Mouse (Mus musculus) bone marrow, adult 2 months (tissue): ENCODE measurements around the gene Pithd1. TPM values are rescaled to one million over a fixed set of nuclear protein-coding genes. Genes with fewer than 3 reads are reported as not detected.

Experiments used
- H3K27ac ChIP-seq: fragments of 200-500 bp; 2 replicates; pipeline ENCODE4 v1.5.1; 2012; ENCODE audit warnings: low read depth, mild to moderate bottlenecking, control low read depth, inconsistent platforms, low read length; ENCODE audit not compliant: control insufficient read depth, poor library complexity, insufficient read depth
- H3K4me1 ChIP-seq: fragments of 200-500 bp; 2 replicates; pipeline ENCODE4 v1.6.1; 2011; ENCODE audit warnings: low read length; ENCODE audit not compliant: control insufficient read depth, insufficient read depth
- H3K4me3 ChIP-seq: fragments of 200-500 bp; replicated peaks from 2 replicates; pipeline ENCODE3; 2011; ENCODE audit warnings: mild to moderate bottlenecking, low read depth, low read length, control low read depth; ENCODE audit not compliant: control insufficient read depth
- CTCF ChIP-seq: fragments of 200-500 bp; IDR thresholded peaks from 2 replicates; pipeline ENCODE4 v1.5.1; 2011; ENCODE audit warnings: low read length, control low read depth; ENCODE audit not compliant: control insufficient read depth, insufficient read depth
- POLR2A ChIP-seq: fragments of 200-500 bp; IDR thresholded peaks from 2 replicates; pipeline ENCODE4 v1.6.1; 2011; ENCODE audit warnings: low read depth, mild to moderate bottlenecking, control low read depth, low read length, borderline replicate concordance; ENCODE audit not compliant: control insufficient read depth
- WGBS: fragments of 180-500 bp; shearing (Covaris S2); methylation state at CpG from one replicate; pipeline ENCODE4 v1.1.7; 2018; 5-methylcytosine and 5-hydroxymethylcytosine counted together
- polyA plus RNA-seq: library from polyadenylated mRNA; stranded (reverse); fragments of >200 nt; gene quantifications from 2 replicates; pipeline ENCODE4 v1.2.4, GENCODE M21; 2011; ENCODE audit warnings: low replicate concordance; ENCODE audit not compliant: missing spikeins, insufficient read depth, insufficient read length

Pithd1 gene
- polyA plus RNA-seq, 1 experiment, result 49.8 TPM

DNA sequence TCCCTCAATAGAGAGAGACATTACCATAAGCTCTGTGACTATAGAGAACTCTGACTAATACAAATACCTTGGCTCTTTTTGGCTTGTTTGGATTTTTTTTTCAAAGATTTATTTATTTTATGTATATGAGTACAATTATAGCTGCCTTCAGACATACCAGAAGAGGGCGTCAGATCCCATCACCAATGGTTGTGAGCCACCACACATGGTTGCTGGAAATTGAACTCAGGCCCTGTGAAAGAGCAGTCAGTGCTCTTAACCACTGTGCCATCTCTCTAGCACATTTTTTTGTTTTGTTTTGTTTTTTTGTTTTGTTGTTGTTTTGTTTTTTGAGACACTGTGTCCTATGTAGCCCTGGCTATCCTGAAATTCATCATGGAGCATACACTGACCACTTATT is 38.3 kb upstream of the Pithd1 start:
- H3K4me1 ChIP-seq, result peaks cover 5% of the 10 kb centered on the region
- H3K27ac ChIP-seq, result no peak overlapping the region
- TF ChIP-seq POLR2A, result no peak
- no peak for TF ChIP-seq CTCF
- no peak overlapping the region for H3K4me3 ChIP-seq
- 90% methylated on average over 1 of the region's 1 CpGs for WGBS

DNA sequence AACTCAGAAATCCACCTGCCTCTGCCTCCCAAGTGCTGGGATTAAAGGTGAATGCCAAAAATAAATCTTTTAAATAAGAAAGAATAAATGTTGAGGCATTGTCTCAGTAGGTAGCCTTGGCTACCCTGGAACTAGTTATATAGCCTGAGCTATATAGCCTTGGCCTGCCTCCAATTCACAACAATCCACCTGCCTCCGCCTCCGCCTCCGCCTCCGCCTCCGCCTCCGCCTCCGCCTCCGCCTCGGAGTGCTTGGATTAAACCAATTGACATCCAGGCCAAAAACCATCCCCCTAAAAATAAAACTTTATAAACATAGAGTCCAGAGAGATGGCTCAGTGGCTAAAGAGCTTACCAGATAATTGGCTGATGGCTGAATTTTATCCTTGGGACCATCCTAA is 35.9 kb upstream of the Pithd1 start:
- Histone ChIP-seq H3K4me3 (no peak overlapping the region), H3K4me1 (no peaks in the 10 kb centered on the region; the same call in 1 of the 2 replicates), H3K27ac (no peak overlapping the region)
- TF ChIP-seq CTCF (no peak), POLR2A (no peak)
- 97% methylated on average over 9 of the region's 9 CpGs for WGBS

DNA sequence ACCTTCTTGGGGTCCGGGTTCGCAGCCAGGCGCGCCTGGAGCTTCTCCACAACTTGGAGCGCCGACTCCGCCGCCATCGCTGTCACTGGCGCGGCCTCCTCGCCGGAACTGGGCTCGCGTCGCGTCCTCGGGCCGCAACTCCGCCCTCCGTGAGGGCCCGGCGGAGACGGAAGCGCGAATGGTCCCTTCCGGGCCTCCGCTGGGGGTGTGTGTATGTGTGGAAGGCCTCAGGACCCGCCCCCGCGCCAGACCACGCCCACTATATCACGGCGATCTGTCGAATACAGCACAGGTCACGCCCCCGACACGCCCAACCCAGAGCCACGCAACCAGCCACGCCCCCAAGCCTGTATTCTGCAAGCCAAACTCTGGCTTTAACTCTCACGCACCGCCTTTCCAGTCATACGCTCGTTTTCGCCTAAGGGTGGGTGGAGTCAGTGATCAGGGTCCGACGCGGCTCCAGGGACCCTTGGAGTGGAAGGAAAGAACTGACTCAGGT is 34.5 kb upstream of the Pithd1 start, which contains the start of gene Eloa:
TSS of gene Eloa (minus strand) at position 215 of the 499 bp plus-strand sequence.
- TF ChIP-seq CTCF (no peak), POLR2A (peak; percentile 94)
- Histone ChIP-seq H3K4me1 (no peaks in the 10 kb centered on the region; the same call in 1 of the 2 replicates), H3K27ac (peak within 1 kb of the TSS; percentile 95), H3K4me3 (peak within 1 kb of the TSS; percentile 99)
- WGBS, result under 1% methylated on average over 48 of the region's 48 CpGs

DNA sequence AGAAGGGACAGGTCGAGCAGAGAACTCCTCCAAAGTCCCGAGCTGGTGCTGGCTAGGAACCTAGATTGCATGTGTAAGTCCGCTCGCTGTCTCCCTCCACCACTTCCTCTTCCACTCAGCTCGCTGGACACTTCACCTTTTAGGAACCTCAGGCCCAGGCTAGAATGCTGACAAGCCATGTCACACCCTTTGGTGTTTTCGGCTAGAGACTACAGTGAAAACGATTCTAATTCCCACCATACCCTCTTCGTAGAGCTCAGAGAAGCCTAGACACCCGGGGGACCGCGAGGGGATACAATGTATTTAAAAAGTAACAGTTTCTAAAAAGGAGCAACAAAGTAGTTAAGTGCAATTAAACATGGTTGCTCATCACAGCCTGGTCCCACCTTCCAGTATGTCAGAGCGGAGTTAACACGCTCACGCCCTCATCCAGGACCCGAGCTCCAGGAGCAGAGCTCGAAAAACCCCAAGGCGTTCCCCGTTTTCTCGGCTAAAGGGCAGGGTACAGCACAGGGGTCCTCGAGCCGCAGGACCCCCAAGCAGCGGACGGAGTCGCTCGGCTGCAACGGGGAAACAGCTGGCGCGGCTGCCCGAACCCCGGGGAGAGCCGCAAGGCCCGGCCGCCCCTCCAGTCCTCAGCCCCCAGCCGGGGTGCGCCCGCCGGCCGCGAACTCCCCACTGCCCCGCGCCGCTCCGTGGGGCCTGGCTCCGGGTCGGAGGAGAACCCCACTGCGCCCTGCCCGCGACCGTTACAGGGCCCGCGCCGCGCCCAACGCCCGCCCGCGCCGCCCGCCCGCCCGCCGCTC is 33.9 kb upstream of the Pithd1 start:
- TF ChIP-seq CTCF, result no peak
- no peak for TF ChIP-seq POLR2A
- Histone ChIP-seq H3K27ac (peak overlapping the region; percentile 95), H3K4me1 (peaks cover 1% of the 10 kb centered on the region), H3K4me3 (peak overlapping the region; percentile 99)
- WGBS, result under 1% methylated on average over 51 of the region's 62 CpGs

DNA sequence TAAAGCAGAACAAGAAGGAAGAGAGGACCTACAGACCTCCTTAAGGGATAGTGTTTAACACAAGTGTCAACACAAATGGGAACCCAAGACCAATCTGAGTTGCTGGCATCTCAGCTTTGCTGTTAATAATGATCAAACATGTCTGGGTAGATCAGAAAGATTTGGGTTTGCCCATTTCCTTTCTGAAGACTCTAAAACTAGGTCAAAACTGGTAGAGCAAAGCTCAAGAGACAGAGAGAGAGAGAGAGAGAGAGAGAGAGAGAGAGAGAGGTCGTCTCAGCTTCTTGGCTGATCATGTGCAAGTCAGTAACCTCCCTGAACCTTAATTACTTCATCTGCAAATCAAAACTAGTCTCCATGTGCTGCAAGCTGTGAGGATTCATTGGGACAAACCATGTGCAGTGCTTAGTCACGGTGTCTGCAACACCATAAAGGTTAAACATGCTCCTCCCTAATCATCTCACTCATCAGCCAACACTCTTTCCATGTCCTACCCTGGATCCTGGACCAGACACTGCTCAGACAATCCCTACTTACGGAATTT is 29.1 kb upstream of the Pithd1 start:
- H3K4me1 ChIP-seq, result peaks cover 1% of the 10 kb centered on the region
- 71% methylated on average over 3 of the region's 3 CpGs for WGBS

DNA sequence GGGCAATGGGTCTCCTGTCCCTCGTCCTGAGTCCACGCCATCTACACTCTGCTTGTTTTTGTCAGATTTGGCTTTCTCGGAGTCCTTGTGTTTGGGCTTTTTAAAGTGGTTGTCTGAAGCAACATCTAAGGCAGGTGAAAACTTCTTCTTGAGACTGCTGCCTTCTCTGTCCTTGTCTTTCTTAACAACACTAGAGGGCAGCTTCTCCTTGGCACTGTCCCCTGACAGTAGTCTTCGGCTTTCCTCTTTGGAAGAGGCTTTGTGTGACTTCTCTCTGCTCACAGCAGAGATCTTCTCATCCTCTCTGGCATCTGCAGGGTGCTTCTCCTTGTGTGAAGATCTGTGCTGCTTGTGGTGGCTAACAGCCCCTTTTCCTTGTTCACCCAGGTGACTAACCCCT is 23.5 kb upstream of the Pithd1 start:
- 93% methylated on average over 4 of the region's 4 CpGs for WGBS
- TF ChIP-seq POLR2A, result no peak
- TF ChIP-seq CTCF, result no peak
- no peak overlapping the region for H3K4me3 ChIP-seq
- H3K27ac ChIP-seq, result no peak overlapping the region
- no peaks in the 10 kb centered on the region for H3K4me1 ChIP-seq

More for the DNA sequence above, 29.1 kb upstream of the Pithd1 start:
- TF ChIP-seq CTCF (no peak), POLR2A (no peak)
- H3K27ac ChIP-seq, result no peak overlapping the region
- H3K4me3 ChIP-seq, result no peak overlapping the region

DNA sequence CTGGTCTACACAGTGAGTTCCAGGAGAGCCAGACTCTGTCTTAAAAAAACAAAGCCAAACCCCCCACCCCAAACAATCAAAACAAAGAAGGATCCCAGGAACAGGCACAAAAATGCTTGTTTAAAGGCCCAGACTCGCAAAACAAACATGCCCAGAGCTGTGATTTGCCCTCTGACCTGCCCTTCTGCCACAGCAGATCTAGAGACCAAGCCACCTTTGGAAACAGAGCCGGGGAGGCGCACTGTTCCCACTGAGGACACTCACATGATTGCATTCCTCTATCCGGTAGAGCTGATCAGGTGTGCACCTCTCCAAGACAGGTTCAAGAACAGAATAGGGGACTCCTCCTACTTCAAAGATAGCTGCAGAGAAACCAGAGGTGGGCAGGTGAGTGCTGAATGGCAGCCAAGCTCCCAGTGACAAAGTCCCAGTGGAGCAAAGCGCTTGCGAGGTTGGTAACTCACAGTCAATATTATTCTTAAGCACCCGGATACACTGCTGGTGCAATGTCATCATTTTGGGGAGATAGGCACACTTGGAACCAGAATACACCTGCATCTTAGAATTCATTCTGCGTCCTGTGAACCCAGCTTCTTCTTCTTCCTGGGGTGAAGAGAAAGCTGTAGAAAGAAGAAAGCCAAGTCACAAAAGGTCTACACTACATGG is 21.9 kb upstream of the Pithd1 start:
- no peak overlapping the region for H3K4me3 ChIP-seq
- no peaks in the 10 kb centered on the region for H3K4me1 ChIP-seq
- H3K27ac ChIP-seq, result no peak overlapping the region
- TF ChIP-seq CTCF (no peak), POLR2A (no peak)
- 96% methylated on average over 8 of the region's 8 CpGs for WGBS

DNA sequence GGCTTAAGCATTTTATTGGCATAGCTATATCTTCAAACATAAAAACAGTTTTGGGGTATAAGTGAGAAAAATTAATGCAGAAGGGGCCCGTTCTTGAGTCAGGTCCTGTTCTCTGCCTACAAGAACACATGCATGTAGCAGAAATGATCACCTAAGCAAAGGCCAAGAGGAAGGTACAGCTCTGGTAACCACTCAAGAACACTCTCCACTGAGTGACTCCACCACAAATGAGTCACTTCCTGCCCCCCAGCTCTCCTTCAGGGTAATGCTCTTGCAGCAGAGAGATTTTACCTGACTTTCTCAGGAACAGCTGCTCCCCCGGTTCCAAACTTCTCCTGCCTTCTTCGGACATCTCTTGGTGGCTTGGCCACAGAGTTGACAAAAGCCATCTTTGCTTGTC is 19.8 kb upstream of the Pithd1 start:
- 68% methylated on average over 3 of the region's 3 CpGs for WGBS
- Histone ChIP-seq H3K4me1 (no peaks in the 10 kb centered on the region), H3K27ac (no peak overlapping the region), H3K4me3 (no peak overlapping the region)
- TF ChIP-seq CTCF, result no peak
- no peak for TF ChIP-seq POLR2A
